Mouse (Mus musculus): ENCODE results near the gene Pabpc4l. TPM values are rescaled to one million over a fixed set of nuclear protein-coding genes. Genes with fewer than 3 reads are reported as not detected.

Gene Pabpc4l
- 0.58 and 0.86 TPM in 2 replicates for polyA plus RNA-seq (2012; rRNA removed)

GRCm38 (mm10) chr3:46447481-46448265 is at the start of gene Pabpc4l:
TSS of gene Pabpc4l (minus strand) at chr3:46448219.

